Mouse (Mus musculus): ENCODE data around the gene Igfals.

GRCm38 (mm10) chr17:24885356-24886133, 19.7 kb downstream of the Igfals start:
- TF ChIP-seq CTCF (IDR thresholded peaks at IDR 0.05; ENCODE audit: low read depth) (no peak), EP300 (IDR thresholded peaks at IDR 0.05; ENCODE audit: low read depth) (no peak)
